Mouse (Mus musculus) brain, embryonic 14.5 days (tissue): Measurements from ENCODE around the gene Chd9.

ENCODE experiments used
- CTCF ChIP-seq: fragments of 200-500 bp; IDR thresholded peaks from 2 replicates; pipeline ENCODE4 v1.5.1; 2012; ENCODE audit warnings: inconsistent platforms, mild to moderate bottlenecking, moderate library complexity, borderline replicate concordance; ENCODE audit not compliant: insufficient read depth, insufficient read length; ENCODE audit errors: extremely low read depth
- POLR2A ChIP-seq: fragments of 200-500 bp; IDR thresholded peaks from 2 replicates; pipeline ENCODE4 v1.6.1; 2012; ENCODE audit warnings: mild to moderate bottlenecking, inconsistent platforms, borderline replicate concordance; ENCODE audit not compliant: poor library complexity, insufficient read depth, insufficient read length, severe bottlenecking; ENCODE audit errors: extremely low read depth

- TF ChIP-seq POLR2A, result no peak
- no peak for TF ChIP-seq CTCF
Observed at GRCm38 (mm10) chr8:90959721-90960120, 131.6 kb downstream of the Chd9 start.
